Mouse (Mus musculus) left cerebral cortex, postnatal 36 days (tissue): ENCODE results near the gene Olfr467. TPM values are rescaled to one million over a fixed set of nuclear protein-coding genes. Genes with fewer than 3 reads are reported as not detected.
"Not testable (repeated sequence)": the region's sequence is repeated elsewhere in the genome, so short reads cannot be mapped to it uniquely, and the experiment has no call there.

Source experiments
- DNase-seq, 2 experiments: peaks; one replicate each; pipeline ENCODE4 v3.0.0; 2021 to 2022; ENCODE audit warnings: low spot score in 2 of 2, mixed read lengths in 1 of 2
- intact Hi-C: fragments of 180-260 bp; cut with DNase I; formaldehyde crosslinking; loops from one replicate; pipeline ENCODE4 v1.15.1; 2025
- total RNA-seq, 2 experiments: library from RNA; stranded (reverse); gene quantifications; 2 replicates each; pipeline ENCODE4 v1.2.3; 2021

The Olfr467 gene
- total RNA-seq: not detected

DNA sequence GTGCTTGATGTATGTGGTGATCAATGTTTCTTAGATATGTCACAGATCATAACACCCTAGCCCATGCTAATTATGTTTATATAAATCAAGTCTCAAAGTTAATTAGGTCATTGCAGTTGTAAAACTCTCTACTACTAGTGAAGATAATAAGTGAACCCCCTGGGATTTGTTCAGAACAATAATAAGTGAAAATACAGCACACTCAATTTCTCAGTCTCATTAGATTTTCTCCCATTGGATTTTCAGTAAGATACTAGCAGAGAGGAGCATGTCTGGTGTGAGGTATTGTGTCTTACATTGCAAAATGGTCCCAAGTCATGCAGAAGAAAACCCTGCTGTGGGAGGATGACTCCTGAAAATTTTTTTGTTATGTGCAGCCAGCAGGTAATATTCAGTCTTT, at the start of gene Olfr467:
Gene Olfr467 (plus strand): TSS at position 301 of the 400 bp plus-strand sequence.
- DNase-seq: no peak
- intact Hi-C loops: no loop called here

DNA sequence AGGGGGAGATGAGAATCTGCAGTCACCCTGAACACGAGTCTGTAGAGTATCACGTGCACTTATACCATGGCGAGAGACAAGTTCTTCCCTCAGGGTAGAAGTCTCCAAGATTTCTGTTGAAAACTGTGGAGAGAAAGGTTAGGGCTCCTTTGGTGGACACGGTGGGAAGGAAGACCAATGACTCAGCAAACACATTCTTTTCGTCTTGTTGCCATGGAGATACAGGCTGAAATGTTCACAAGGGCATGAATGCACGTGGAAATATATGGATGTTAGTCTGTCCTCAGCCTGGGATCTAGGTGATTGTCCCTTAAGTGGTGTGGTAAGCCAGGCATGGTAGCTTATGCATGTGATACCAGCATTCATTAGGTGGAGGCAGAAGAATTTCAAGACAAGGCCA, 41.3 kb upstream of the Olfr467 start:
- DNase-seq: no peak
- intact Hi-C loops: no loop called here

DNA sequence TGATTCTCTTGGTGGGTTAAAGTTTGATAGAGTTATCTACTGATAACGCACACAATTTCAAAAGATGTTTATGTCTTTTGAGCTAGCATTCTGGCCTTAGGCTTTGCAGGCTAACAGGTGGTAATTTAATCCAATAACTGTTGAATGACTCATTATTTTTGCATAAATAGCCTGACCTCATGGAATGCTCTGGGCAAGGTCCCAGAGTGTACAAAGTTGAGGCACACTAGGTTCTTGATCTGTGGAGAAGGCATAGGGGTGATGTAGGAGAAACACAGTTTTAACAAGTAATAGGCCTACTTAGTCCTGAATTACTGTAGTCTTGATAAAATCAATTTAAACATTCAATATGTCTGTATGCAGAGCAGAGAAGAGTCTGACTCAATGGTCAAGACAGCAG, 33.8 kb upstream of the Olfr467 start:
- intact Hi-C loops: loop anchor here (2.0 kb wide), 1 partner anchor 29 kb away; no protein-coding TSS in a partner anchor
- DNase-seq: no peak

DNA sequence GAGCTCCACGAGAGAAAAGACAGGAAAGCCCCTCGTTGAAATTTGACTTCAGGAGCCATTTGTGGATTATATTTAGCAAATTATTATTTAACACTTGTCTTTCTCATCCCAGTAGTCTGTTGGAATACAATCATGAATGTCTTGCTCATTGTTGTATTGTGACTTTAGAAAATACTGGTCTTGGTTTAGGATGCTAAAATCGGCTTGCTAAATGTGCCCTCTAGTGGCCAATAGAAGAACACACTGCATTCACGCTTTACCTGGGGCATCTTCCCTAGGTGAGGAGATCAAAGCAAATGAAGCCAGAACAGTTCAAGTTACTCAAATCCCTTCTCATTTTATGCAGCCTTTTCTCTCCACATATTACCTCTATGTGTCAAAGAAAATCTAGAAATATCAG, 32.5 kb upstream of the Olfr467 start:
- intact Hi-C loops: loop anchor here (2.0 to 5.0 kb wide), 2 partner anchors 31 to 117 kb away; no protein-coding TSS in a partner anchor
- DNase-seq: no peak

DNA sequence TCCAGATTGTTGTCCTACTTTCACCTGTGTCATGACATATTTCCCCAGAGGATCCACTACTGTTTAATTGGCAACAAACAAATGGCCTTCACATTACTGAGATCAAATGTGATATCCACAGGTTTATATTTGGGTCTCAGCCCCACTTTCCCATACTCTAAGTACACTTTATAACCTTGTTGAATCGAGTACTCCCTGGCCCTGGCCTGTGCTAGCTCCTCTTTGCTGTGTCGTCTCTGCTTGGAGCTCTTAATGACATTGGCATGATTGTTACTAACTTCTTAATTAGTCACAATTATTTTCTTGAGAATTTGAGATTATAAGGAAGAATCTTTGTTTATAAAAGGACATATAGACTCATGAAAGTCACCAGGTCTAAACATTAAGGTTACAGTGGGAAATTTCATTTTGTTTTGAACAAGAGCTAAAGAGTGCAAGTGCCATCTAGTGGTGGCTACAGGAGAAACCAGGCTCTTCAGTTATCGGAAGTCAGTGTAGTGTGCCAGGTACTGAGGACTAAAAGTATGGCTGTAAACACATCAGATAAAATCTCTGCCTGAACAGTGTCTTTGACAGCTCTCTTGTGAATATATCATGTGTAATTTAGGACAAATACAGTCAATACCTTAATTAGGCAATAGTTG, 24.0 kb upstream of the Olfr467 start:
- DNase-seq: no peak
- intact Hi-C loops: no loop called here

DNA sequence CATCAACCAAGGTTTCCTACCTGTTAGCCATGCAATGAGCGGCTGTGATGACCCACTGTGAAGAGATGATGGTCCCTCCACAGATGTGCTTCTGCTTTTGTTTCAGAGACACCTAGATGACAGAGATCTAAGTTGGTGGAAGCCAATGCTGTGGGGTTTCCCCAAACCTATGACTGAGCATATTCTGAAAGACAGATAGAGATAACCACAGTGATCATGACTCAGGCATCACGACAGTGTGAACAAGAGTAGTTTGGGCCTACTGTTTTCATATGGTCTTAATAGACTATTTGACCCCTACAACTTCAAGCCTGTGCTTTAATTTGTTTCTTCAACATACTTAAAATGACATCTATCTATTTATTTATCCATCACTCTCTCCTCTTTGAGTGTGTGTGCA, 15.6 kb upstream of the Olfr467 start:
- intact Hi-C loops: no loop called here
- no peak for DNase-seq

DNA sequence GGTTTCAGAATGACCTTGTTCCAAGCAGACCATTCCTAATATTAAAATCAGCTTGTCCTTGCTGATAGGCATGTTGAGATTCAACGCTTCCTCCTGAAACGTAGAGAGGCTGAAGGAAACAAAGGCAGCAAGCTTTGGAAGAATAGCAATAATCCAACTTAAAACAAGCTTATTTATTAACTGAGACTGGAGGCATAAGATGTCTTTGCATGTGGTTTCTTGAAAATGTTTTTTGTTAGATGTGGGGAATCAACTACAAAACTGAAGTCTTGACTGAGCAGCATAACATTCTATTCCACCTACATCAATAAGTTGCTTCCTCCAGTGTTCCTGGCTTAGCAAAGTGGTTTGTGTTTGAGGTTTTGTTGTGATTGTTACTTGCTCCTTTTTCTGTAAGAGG, 11.0 kb upstream of the Olfr467 start, which contains the start of gene Ovch2:
Gene Ovch2 (minus strand): TSS at position 101 of the 400 bp plus-strand sequence.
- DNase-seq: no peak
- intact Hi-C loops: no loop called here

DNA sequence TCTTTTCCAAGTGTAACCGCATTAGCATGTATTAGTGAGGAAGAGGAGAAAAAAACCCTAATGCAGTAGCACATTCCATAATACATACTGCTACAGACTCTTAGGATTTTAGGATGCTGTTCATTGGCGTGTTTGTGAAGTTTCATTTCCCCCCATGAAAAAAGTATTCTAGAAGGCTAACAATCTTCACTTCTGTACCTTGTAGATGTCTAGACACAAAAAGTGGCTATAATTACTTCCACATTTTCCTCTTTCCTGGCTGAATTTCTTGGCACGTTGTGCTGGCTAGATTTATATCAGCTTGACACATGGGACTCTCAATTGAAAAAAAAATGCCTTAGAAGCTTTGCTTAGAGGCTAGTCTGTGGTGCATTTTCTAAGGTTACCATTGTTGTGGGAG, 9.9 kb upstream of the Olfr467 start:
- intact Hi-C loops: no loop called here
- no peak for DNase-seq

DNA sequence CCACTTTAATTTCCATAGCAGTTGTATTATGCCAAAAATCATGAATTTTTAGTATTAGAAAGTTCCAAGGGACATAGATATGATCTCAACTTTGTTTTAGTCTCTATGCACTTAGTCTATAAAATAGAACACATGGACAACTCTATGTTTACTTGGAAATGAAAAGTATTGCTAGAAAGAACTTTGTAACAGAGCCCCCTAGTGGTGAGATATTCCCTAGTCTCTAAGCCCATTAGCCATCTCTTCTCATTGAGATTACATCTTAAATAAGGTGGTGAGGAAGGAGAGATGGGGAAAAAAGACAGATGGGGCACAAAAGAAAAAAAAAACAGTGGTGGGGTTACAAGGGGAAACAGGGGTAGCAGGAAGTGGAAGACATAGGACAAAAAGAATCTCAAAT, 7.4 kb downstream of the Olfr467 start:
- no peak for DNase-seq
- intact Hi-C loops: no loop called here

DNA sequence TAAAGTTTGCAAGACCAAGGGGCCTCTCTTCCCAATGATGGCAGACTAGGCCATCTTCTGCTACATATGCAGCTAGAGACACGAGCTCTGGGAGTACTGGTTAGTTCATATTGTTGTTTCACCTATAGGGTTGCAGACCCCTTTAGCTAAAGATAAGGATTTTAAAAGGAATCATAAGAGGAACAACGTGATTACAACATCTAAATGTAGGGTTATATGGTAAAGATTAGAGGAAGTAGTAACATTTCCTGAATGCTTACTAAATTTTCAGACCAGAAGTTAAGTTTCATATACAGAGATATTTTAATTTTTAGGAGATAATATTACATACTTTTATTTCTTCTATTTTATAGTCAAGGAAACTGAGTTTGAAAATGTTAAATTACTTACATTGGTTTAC, 11.8 kb downstream of the Olfr467 start:
- intact Hi-C loops, DNase-seq: not testable (repeated sequence)

DNA sequence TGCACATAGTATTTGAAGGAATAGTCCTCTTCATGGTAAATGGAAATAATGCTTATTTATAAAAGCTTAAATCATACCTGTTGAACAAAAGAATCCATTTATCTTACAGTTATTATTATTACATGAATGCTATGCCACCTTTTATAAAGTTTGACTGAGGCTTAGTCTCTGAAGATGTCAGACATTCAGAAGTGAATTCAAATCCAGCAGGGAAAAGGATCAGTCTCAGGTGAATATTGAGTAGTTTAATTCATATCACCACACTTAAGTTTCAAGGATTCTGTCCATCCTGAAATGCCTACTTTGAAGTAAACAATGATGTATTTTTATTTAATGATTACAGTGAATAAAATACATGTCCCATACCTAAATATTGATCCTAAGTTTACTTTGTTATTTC, 13.4 kb downstream of the Olfr467 start, which contains the start of gene Olfr469:
Gene Olfr469 (minus strand): TSS at position 101 of the 400 bp plus-strand sequence.
- intact Hi-C loops, DNase-seq: not testable (repeated sequence)

DNA sequence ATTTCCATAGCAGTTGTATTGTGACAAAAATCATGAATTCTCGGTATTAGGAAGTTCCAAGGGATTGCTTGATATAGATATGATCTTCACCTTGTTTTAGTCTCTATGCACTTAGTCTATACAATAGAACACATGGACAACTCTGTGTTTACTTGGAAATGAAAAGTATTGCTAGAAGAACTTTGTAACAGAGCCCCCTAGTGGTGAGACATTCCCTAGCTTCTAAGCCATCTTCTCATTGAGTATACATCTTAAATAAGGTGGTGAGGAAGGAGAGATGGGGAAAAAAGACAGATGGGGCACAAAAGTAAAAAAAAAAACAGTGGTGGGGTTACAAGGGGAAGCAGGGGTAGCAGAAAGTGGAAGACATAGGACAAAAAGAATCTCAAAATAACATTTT, 29.7 kb downstream of the Olfr467 start:
- intact Hi-C loops: no loop called here
- DNase-seq: no peak

DNA sequence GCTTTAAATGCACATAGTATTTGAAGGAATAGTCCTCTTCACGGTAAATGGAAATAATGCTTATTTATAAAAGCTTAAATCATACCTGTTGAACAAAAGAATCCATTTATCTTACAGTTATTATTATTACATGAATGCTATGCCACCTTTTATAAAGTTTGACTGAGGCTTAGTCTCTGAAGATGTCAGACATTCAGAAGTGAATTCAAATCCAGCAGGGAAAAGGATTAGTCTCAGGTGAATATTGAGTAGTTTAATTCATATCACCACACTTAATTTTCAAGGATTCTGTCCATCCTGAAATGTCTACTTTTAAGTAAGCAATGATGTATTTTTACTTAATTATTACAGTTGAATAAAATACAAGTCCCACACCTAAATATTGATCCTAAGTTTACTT, 35.3 kb downstream of the Olfr467 start, which contains the start of gene Olfr470:
Gene Olfr470 (minus strand): TSS at position 101 of the 400 bp plus-strand sequence.
- intact Hi-C loops: not testable (repeated sequence)

More for the DNA sequence above, 35.3 kb downstream of the Olfr467 start, which contains the start of gene Olfr470:
- DNase-seq: not testable (repeated sequence)

Other genes with a start within 250 kb of the Olfr467 start
- 10 to 100 TPM in 1 of 2 experiments, 1 to 10 TPM in 1; 9.2 to 11.2 TPM for gene Olfml1, start 244.8 kb upstream of the Olfr467 start, total RNA-seq
- gene Ppfibp2, start 217.1 kb upstream of the Olfr467 start, total RNA-seq: 1 to 10 TPM; 5.2 to 7.0 TPM
- gene 5330417H12Rik, start 187.1 kb upstream of the Olfr467 start, total RNA-seq: not detected
- not detected for gene Cyb5r2, start 54.2 kb upstream of the Olfr467 start, total RNA-seq
- gene Ovch2, start 11.1 kb upstream of the Olfr467 start, total RNA-seq: not detected
- not detected for gene Olfr469, start 13.3 kb downstream of the Olfr467 start, total RNA-seq
- not detected for gene Olfr470, start 35.2 kb downstream of the Olfr467 start, total RNA-seq
- not detected for gene Olfr472, start 85.6 kb downstream of the Olfr467 start, total RNA-seq
- gene Olfr473, start 118.2 kb downstream of the Olfr467 start, total RNA-seq: not detected
- not detected for gene Olfr474, start 142.4 kb downstream of the Olfr467 start, total RNA-seq
- not detected for gene Olfr476, start 152.5 kb downstream of the Olfr467 start, total RNA-seq
- under 1 TPM in 1 of 2 experiments, not detected in 1; 0.14 TPM for gene Olfr477, start 174.4 kb downstream of the Olfr467 start, total RNA-seq
- gene Olfr478, start 221.7 kb downstream of the Olfr467 start, total RNA-seq: not detected
- not detected for gene Olfr479, start 238.4 kb downstream of the Olfr467 start, total RNA-seq